Mouse (Mus musculus) thymus, postnatal 4 days (tissue): ENCODE data around the gene Cntnap5c.

Experiments used
- DNase-seq: peaks from one replicate; pipeline ENCODE4 v3.0.0; 2021

Gene Cntnap5c

DNA sequence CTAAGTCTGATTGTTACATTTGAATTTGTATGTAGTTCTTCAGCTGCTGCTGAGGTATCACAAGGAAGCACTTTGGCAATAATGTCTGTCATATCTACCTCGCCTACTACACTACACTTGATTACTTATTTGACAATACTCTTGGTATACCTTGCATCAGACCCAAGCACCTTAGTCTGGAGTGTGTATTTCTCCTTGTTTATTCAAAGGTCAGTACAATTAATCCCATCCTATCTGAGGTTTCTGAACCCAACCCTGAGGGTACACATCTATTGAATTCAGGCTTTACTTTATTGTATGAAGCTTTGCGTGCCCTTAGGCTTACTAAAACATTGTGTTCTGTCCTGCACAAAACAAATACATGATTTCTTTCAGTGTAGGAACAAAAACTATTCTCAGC is 235.1 kb downstream of the Cntnap5c start:
- no peak for DNase-seq

DNA sequence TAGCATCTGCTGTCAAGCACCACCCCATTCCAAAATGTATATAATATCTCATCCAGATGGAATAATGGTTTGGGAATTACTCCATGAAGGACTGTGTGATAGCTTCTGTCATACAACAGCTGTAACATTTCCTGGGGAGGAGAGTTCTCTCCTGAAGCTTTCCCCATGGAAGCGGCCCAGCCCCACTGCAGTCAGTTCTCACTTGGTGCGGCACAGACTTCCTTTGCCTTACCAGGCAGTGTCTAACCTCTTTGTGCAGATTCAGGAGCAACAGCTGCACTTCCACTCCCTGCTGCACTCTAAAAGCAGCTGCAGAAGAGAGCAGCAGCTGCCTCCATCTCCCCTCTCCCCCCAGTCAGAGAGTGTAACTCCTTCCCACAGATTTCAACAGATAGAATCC is 271.8 kb downstream of the Cntnap5c start:
- no peak for DNase-seq

DNA sequence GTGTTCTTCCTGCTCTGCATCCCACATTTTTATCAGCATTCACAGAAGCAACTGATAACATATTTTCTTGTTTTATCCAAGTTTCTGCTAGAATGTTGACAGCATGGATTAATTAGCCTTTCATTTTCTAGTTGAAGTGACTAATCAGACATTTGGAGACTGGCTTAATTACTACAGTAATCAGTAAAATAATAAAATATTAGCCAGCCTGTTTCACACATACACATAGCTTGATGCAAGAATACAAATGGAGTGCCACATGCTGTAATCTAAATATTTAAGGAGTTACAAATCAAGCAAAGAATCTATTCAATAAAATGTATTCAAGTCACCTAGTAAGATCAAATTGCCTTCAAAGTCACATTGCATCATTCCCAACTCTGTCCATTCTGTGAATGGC is 275.8 kb downstream of the Cntnap5c start:
- DNase-seq: no peak

DNA sequence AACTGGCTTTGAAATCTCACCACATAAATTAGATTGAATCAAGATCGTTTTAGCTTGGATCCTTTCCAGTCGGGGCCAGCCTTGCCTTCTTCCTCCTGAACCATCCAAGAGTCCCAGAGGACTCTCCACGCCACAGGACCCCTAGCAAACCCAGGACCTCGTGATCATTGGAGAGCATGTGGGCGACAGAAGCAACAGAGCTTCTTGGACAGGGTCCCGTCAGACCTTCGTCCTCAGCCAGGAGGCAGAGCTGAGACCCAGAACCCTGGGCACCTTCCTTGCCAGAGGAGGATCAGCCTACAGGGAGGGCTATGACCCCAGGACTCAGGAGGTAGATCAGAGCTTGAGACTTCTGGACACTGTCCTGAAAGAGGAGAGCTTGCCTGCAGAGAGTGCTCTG is 300.5 kb downstream of the Cntnap5c start:
- no peak for DNase-seq

DNA sequence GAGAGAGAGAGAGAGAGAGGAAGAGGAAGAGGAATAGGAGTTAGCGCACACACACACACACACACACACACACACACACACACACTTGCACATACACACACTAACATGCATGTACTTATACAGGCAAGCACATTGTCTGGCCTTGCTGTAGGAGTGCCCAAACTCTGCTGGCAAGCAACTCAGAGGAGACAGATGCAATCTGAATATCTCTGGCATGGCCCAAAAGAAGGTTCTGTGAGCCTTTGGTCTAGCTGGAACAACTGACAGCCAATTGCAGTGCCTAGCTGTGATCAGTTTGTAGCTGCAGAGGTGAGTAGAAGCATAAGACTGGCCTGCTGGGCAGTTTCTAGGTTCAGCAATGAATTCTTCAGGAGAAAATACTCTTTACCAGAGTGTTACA is 313.3 kb downstream of the Cntnap5c start:
- no peak for DNase-seq

DNA sequence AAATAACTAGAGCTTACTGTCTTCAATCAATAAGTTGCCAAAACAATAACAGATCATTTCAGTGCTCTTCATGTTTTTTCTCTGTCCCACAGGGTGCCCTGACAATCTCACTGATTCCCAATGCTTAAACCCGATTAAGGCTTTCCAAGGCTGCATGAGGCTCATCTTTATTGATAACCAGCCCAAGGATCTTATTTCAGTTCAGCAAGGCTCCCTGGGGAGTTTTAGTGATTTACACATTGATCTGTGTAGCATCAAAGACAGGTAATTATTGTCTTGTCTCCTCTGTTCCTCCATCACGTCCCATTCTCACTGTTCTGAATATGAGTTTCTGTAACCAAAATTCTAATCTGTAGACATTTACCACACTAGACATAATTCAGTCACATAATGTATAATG is 335.1 kb downstream of the Cntnap5c start:
- no peak for DNase-seq

DNA sequence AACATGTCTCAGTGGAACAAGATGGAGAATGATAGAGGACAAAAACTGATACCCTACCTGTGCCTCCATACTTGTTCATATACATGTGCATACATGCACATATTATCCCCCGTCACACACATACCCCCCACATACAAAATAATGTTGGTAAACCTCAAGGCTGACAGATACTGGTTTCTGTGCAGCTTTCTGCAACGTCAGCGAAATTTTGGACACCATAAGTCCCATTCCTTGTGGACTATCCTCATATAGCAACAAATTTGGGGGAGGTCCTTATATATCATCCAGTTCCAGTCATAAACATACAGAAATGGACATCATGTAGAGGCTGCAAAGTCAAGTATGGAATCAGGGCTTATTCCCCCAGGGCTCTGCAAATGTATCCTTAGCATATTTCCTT is 338.5 kb downstream of the Cntnap5c start:
- no peak for DNase-seq

DNA sequence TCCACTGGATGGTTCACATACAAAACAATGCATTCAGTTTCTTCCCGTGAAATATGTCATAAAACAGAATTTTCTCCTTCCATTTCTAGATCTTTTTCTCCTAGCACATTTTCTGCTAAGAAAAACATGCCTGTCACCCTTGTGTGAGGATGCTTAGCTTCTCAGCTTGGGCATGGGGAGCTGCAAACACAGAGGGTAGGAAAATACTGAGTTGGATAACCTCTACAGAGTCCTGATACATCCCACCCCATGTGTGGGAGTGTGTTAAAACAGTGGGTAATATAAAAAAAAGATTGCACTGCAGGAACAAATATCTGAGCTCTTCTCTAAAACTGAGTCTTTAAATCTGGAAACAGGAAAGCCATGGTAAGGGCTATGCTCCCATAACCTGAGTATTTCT is 339.0 kb downstream of the Cntnap5c start:
- no peak for DNase-seq

DNA sequence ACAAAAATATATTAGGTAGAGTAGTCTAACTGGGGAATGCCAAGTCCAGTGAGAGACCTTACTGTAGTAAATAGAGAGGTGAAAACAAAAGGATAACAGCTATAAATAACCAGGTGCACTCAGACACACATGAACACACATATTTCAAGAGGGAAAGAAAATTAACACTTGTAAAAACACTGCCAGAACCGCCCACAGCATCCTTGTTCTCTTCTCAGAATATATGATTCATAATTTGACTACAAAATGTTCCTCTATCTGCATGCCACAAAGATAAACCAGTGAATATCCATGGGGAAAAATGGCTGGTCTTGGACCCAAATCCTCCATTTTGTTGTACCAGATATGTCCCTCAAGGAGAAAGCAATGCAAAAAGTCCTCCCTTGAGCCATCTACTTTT is 417.8 kb downstream of the Cntnap5c start:
- no peak for DNase-seq

DNA sequence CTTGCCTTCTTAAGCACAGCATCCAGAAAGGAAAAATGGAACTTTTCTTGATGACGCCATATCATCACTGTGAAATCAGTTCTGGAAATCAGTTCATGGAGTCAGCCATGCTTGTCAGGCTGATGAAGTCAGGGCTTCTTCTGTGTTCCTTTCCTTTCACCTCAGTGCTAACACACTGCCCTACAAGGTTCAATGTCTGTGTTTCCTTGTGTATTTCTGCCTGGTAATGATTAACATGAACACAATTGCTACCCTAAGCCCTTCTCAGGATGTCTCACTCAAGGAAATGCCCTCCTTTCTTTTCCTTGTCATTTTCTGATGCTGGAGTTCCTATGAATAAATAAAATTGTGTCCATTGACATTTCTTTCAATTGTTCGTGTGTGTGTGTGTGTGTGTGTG is 431.8 kb downstream of the Cntnap5c start:
- DNase-seq: no peak

DNA sequence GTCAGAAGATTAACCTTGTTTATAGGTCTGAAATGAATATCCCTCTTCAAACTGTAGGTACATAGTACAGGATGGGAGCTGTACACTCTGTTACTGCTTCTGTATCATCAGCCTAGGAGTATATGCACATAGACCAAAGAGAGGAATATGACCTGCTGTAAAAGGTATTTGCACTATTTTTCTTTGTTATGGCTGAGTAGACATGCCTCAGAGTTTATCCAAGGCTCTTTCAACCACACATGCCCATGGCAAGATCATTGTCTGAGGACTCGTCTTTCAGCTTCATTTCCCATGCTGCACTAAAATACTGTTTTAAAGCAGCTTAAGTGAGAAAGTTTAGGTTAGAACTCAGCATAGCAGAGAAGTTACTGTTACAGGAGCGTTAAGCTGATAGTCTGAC is 498.7 kb downstream of the Cntnap5c start:
- no peak for DNase-seq

DNA sequence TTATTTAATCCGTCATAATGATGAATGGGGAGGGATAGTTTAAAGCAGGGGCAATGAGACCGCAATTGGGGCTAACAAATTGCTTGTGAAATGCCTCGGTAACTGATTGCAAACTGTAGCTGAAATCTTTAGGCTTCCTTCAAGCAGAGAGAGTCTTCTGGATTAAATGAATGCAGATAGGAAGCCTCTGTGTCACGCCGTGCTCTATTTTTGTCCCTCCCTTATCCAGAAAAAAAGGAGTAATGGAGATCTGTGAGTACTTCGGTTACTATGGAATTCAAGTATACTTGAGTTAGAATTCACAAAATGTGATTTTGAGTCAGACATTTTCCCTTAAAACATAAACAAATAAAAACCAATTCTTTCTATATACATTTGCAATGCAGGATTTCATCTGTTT is 581.9 kb downstream of the Cntnap5c start:
- no peak for DNase-seq

DNA sequence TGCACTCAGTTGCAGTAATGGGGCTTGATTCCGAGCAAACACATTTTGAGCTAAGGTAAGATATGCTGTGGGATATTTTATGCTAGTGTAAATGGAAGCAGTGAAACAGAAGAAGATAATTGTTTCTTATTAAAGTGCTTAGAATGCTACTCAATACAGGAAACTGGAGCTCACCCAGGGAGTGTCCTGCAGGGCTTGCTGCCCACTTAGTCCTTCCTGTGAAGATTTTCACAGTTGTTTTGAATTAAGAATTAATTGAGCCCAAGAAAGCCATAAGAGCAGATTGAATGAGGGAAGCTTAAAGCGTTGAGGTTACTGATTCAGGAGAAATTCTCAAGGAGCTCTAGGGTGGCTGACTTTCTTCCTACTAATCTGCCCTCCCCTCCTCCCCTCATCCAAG is 586.9 kb downstream of the Cntnap5c start:
- DNase-seq: no peak

DNA sequence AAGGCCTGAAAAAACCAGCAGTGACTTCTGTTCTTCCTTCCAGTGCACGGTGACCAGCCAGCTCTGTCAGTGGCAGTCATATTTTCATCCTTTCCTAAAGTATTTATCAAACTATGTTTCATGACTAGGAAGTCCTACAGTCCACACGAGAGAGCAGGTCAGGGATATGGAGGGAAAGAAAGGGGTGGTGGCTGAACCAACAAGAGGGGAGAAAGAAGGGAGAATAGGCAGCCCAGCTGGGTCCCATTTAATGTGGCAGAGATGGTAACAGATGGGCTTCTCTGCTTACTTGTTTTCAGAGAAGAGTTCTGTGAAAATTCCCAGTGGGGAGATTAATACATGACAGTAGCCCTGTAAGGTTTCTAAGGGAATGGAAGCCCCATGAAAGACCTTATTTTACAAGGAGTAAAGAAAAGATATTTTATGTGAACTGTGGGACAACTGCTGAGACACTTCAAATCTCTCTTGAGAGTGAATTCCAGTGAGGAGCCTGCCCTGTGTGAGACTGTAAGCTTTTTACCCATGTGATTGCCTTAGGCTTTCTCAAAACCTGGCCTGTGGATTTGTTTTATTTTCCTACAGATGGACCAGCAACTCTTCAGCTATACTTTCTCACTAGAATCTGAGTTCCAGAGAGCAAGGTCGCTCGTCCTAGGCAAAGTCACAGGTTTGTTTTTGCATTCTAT is 594.4 kb downstream of the Cntnap5c start:
- no peak for DNase-seq

DNA sequence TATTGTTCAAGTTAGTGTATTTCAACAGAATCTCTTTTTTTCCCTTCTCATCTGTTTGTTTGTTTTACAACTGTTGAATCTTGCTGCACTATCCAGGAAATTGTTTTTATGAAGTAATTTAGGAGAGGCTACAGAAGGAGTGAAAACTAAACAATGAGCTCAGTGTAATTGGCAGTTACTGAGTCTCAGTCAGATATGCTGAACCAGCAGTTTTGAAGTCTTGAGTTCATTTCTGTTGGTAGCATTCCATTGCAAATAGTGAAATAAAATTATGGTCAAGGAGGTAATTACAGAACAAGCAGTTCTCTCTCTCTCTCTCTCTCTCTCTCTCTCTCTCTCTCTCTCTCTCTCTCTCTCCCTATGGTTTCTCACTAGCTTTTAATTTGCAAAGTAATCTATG is 600.7 kb downstream of the Cntnap5c start:
- DNase-seq: no peak

DNA sequence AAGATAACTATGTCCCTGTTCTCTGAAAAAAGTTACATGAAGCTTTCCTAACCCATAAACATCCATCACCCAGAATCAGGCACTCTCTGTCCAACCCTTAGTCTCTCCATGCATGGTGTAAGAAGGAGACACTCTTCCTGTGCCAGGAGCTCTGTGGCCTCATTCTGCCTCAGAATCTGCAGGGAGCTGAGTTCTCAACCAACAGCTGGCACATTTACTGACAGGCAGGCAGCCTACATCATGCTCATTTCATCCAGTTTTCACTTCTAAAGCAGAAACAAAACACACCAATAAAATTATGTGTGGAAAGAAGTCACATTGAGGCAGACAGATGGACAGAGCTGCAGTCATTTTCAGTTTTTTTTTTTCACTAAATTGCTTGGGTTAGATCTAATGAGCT is 638.4 kb downstream of the Cntnap5c start:
- no peak for DNase-seq

DNA sequence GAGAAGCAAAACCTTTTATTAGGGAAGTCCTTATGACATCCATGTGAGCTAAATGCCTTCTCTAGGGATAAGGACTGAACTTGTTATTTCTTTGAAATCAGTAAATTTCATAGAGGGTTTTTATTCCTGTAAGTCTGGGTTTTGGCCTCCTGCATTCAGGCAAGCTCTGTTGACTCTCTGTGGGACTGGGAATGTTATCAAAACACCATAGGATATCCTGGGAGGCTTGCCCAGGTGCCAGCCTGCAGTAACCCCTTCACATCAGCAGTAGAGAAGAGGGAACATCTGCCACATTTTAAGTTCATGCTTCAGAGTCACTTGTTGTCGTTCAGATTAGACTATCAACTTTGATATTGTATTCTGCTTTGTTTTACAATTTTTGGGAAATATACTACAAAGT is 639.4 kb downstream of the Cntnap5c start:
- DNase-seq: no peak

DNA sequence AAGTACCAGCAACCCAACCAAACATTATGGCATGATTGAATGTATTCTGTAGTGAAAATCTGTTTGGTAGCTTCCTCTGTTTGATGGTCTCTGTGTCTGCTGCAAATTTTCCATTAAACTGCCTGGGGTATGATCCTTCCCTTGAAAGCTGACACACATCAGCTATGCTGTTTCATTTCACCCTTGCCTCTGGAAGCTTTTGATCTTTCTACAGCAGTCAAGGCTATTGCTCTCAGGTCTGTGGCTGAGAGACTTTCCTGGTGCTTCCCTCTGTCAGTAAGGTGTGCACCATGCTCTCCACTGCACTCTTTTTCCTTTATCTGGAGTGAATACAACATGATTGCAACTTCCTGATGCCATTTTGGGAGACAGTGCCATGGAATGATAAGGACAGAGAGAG is 668.1 kb downstream of the Cntnap5c start:
- DNase-seq: no peak
